Mouse (Mus musculus): ENCODE data around the gene Rpia. TPM values are rescaled to one million over a fixed set of nuclear protein-coding genes. Genes with fewer than 3 reads are reported as not detected.

Rpia gene
- polyA plus RNA-seq, 1 experiment from 2014 or later = 2.5 TPM

GRCm38 (mm10) chr6:70742833-70743232 lies 49.2 kb downstream of the Rpia start:
- Histone ChIP-seq H3K4me2 (replicated peaks) (no peak overlapping the region), H3K36me3 (no peaks in the 10 kb centered on the region), H3K4me3 (no peak overlapping the region), H3K27me3 (no peaks in the 10 kb centered on the region), H3K9ac (no peak overlapping the region), H3K9me3 (no peaks in the 10 kb centered on the region), H3K4me1 (no peaks in the 10 kb centered on the region), H3K27ac (no peak overlapping the region)
- no peak for ATAC-seq (ENCODE audit: low FRiP score, low read depth)
- WGBS = 89% methylated on average over 4 of the region's 4 CpGs

GRCm38 (mm10) chr6:70740535-70740934 lies 51.5 kb downstream of the Rpia start:
- H3K4me1 ChIP-seq = no peaks in the 10 kb centered on the region
- no peak overlapping the region for H3K27ac ChIP-seq
- ATAC-seq (ENCODE audit: low FRiP score, low read depth) = no peak
- no peak overlapping the region for H3K9ac ChIP-seq
- no peak overlapping the region for H3K4me2 ChIP-seq (replicated peaks)
- H3K27me3 ChIP-seq = no peaks in the 10 kb centered on the region
- H3K4me3 ChIP-seq = no peak overlapping the region
- H3K36me3 ChIP-seq = no peaks in the 10 kb centered on the region
- no peaks in the 10 kb centered on the region for H3K9me3 ChIP-seq

- H3K9me3 ChIP-seq = no peaks in the 10 kb centered on the region
- ATAC-seq (ENCODE audit: low FRiP score, low read depth) = no peak
- WGBS = 75% methylated on average over 1 of the region's 1 CpGs
Measured at GRCm38 (mm10) chr6:70739456-70739855, 52.6 kb downstream of the Rpia start.

DNA sequence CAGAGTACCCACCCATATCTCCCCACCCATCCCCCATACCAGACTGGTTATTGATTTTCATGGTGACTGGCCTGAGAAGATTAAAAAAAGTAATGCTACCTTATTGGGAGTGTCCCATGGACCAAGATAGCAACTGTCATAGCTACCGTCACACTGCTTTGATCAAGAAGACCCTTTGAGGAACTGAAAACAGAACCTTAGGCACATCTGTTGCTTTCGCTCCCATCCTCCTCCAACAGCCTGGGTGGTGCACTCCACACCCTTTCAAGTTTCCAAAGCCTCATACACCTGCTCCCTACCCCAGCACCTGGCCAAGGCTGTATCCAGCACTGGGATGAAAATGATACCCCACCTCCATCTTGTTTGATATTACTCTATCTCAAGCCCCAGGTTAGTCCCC lies 56.5 kb downstream of the Rpia start:
- Histone ChIP-seq H3K9ac (no peak overlapping the region), H3K27me3 (no peaks in the 10 kb centered on the region), H3K9me3 (no peaks in the 10 kb centered on the region), H3K27ac (no peak overlapping the region), H3K4me1 (no peaks in the 10 kb centered on the region), H3K36me3 (no peaks in the 10 kb centered on the region), H3K4me2 (replicated peaks) (no peak overlapping the region), H3K4me3 (no peak overlapping the region)
- 92% methylated on average over 2 of the region's 2 CpGs for WGBS
- no peak for ATAC-seq (ENCODE audit: low FRiP score, low read depth)

More at GRCm38 (mm10) chr6:70739456-70739855, 52.6 kb downstream of the Rpia start:
- no peak overlapping the region for H3K4me3 ChIP-seq
- H3K27me3 ChIP-seq = no peaks in the 10 kb centered on the region
- H3K27ac ChIP-seq = no peak overlapping the region
- H3K4me2 ChIP-seq (replicated peaks) = no peak overlapping the region
- no peak overlapping the region for H3K9ac ChIP-seq
- no peaks in the 10 kb centered on the region for H3K4me1 ChIP-seq
- no peaks in the 10 kb centered on the region for H3K36me3 ChIP-seq

DNA sequence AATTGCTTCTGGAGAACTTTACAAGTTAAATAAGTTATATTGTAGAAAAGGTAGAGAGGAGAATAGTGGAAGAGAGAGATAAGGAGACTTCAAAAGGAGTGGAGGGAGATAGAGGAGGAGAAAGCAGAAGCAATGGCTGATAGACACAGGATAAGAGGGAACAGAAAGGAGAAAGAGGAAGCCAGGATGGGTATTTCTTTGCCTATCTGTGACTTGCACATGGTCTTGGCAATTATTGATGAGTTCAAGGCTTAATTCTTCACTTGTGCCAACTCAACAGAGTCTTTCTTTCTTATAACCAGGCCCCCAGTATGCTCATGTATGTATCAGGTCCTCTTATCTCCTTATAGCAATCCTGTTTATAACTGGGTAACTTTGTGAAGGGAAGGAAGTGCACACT lies 61.2 kb downstream of the Rpia start:
- H3K9ac ChIP-seq = no peak overlapping the region
- no peak overlapping the region for H3K4me3 ChIP-seq
- no peaks in the 10 kb centered on the region for H3K36me3 ChIP-seq
- no peaks in the 10 kb centered on the region for H3K27me3 ChIP-seq
- H3K4me2 ChIP-seq (replicated peaks) = no peak overlapping the region
- no peaks in the 10 kb centered on the region for H3K4me1 ChIP-seq
- H3K9me3 ChIP-seq = no peaks in the 10 kb centered on the region
- H3K27ac ChIP-seq = no peak overlapping the region
- ATAC-seq (ENCODE audit: low FRiP score, low read depth) = no peak

DNA sequence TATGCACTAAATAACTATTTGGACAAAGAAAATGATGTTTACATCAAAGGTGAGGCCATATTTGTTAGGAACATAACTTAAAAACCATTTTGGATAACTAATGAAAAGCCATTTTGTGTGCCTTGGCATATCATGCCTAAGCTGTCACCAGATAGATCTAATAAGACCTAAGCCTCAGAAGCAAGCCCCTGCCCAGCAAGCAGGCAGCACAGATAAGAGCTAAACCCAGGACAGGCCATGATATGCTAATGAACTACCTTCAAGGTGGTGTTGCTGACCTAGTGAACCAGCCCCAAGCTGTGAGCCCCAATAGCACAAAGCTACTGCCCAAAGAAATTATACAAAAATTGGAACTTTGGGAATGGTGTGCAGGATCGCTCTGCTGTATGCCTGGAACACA lies 62.9 kb downstream of the Rpia start:
- Histone ChIP-seq H3K36me3 (no peaks in the 10 kb centered on the region), H3K9ac (no peak overlapping the region), H3K27me3 (no peaks in the 10 kb centered on the region), H3K9me3 (no peaks in the 10 kb centered on the region), H3K4me2 (replicated peaks) (no peak overlapping the region), H3K4me3 (no peak overlapping the region), H3K4me1 (no peaks in the 10 kb centered on the region), H3K27ac (no peak overlapping the region)
- ATAC-seq (ENCODE audit: low FRiP score, low read depth) = no peak
- whole genome bisulfite sequencing = 90% methylated on average over 1 of the region's 1 CpGs

- Histone ChIP-seq H3K4me1 (no peaks in the 10 kb centered on the region), H3K9me3 (no peaks in the 10 kb centered on the region), H3K27me3 (no peaks in the 10 kb centered on the region), H3K36me3 (no peaks in the 10 kb centered on the region), H3K27ac (no peak overlapping the region), H3K4me2 (replicated peaks) (no peak overlapping the region), H3K9ac (no peak overlapping the region), H3K4me3 (no peak overlapping the region)
- no peak for ATAC-seq (ENCODE audit: low FRiP score, low read depth)
- 73% methylated on average over 4 of the region's 4 CpGs for WGBS
Measured at GRCm38 (mm10) chr6:70727094-70727721, 64.8 kb downstream of the Rpia start.

- H3K4me3 ChIP-seq = no peak overlapping the region
- H3K27ac ChIP-seq = no peak overlapping the region
- 34% methylated on average over 2 of the region's 2 CpGs for WGBS
- H3K9me3 ChIP-seq = no peaks in the 10 kb centered on the region
- no peak for ATAC-seq (ENCODE audit: low FRiP score, low read depth)
- no peak overlapping the region for H3K4me2 ChIP-seq (replicated peaks)
- no peaks in the 10 kb centered on the region for H3K4me1 ChIP-seq
- no peaks in the 10 kb centered on the region for H3K27me3 ChIP-seq
- no peak overlapping the region for H3K9ac ChIP-seq
- no peaks in the 10 kb centered on the region for H3K36me3 ChIP-seq
Measured at GRCm38 (mm10) chr6:70725639-70726038, 66.4 kb downstream of the Rpia start.

DNA sequence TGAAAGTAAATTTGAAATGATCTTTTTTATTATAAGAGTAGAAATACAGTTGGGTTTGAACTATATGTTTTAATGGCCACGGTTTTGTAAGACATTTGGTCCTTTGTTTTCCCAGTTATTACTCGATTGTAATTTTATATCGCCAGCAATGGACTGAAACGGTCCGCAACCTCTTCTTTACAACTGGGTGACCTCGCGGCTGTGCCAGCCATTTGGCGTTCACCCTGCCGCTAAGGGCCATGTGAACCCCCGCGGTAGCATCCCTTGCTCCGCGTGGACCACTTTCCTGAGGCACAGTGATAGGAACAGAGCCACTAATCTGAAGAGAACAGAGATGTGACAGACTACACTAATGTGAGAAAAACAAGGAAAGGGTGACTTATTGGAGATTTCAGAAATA lies 67.3 kb downstream of the Rpia start:
- Histone ChIP-seq H3K4me3 (no peak overlapping the region), H3K36me3 (no peaks in the 10 kb centered on the region), H3K4me1 (no peaks in the 10 kb centered on the region), H3K9me3 (no peaks in the 10 kb centered on the region), H3K4me2 (replicated peaks) (no peak overlapping the region), H3K27ac (no peak overlapping the region), H3K27me3 (no peaks in the 10 kb centered on the region), H3K9ac (no peak overlapping the region)
- WGBS = 92% methylated on average over 13 of the region's 13 CpGs
- no peak for ATAC-seq (ENCODE audit: low FRiP score, low read depth)

- Histone ChIP-seq H3K36me3 (no peaks in the 10 kb centered on the region), H3K27ac (no peak overlapping the region), H3K9ac (no peak overlapping the region), H3K9me3 (no peaks in the 10 kb centered on the region), H3K4me2 (replicated peaks) (no peak overlapping the region), H3K4me1 (no peaks in the 10 kb centered on the region), H3K27me3 (no peaks in the 10 kb centered on the region), H3K4me3 (no peak overlapping the region)
- ATAC-seq (ENCODE audit: low FRiP score, low read depth) = no peak
- WGBS = 93% methylated on average over 7 of the region's 7 CpGs
Measured at GRCm38 (mm10) chr6:70722298-70722697, 69.7 kb downstream of the Rpia start.

- Histone ChIP-seq H3K27me3 (no peaks in the 10 kb centered on the region), H3K27ac (no peak overlapping the region), H3K36me3 (no peaks in the 10 kb centered on the region), H3K4me1 (no peaks in the 10 kb centered on the region), H3K9me3 (no peaks in the 10 kb centered on the region), H3K4me3 (no peak overlapping the region), H3K9ac (no peak overlapping the region), H3K4me2 (replicated peaks) (no peak overlapping the region)
- WGBS = 54% methylated on average over 2 of the region's 2 CpGs
- ATAC-seq (ENCODE audit: low FRiP score, low read depth) = no peak
Measured at GRCm38 (mm10) chr6:70718760-70719159, 73.3 kb downstream of the Rpia start.

DNA sequence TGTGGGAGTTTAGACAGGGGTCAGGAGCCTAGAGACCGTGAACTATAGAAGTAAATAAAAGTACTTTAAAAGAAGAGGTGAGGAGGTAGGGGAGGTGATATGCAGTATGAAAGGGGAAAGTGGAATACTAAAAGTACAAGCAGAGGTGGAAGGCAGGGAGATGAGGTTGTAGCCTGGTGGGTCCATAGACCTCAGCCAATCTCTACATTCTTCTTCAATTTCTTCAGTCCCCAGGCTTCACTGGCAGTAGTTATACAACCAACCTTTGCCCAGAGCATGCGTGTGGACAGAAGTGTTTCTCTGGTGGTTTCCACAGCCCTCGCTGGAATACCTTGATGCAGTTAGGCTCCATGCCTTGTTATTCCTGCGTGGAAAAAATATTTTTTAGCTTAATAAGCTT lies 73.9 kb downstream of the Rpia start:
- Histone ChIP-seq H3K27me3 (no peaks in the 10 kb centered on the region), H3K4me2 (replicated peaks) (no peak overlapping the region), H3K4me3 (no peak overlapping the region), H3K27ac (no peak overlapping the region), H3K36me3 (no peaks in the 10 kb centered on the region), H3K4me1 (no peaks in the 10 kb centered on the region), H3K9me3 (no peaks in the 10 kb centered on the region), H3K9ac (no peak overlapping the region)
- 78% methylated on average over 4 of the region's 4 CpGs for WGBS
- no peak for ATAC-seq (ENCODE audit: low FRiP score, low read depth)

- Histone ChIP-seq H3K27me3 (no peaks in the 10 kb centered on the region), H3K36me3 (no peaks in the 10 kb centered on the region), H3K9ac (no peak overlapping the region), H3K4me1 (no peaks in the 10 kb centered on the region), H3K4me2 (replicated peaks) (no peak overlapping the region), H3K9me3 (no peaks in the 10 kb centered on the region), H3K27ac (no peak overlapping the region), H3K4me3 (no peak overlapping the region)
- WGBS = 70% methylated on average over 12 of the region's 12 CpGs
- peak; percentile 32; the same call in 1 of the 2 replicates for ATAC-seq (ENCODE audit: low FRiP score, low read depth)
Measured at GRCm38 (mm10) chr6:70716701-70717393, 75.2 kb downstream of the Rpia start.

Data from limb, embryonic 13.5 days (tissue).